Mouse (Mus musculus): ENCODE data around the gene Fcgr2b. TPM values are rescaled to one million over a fixed set of nuclear protein-coding genes. Genes with fewer than 3 reads are reported as not detected.
A peak's percentile ranks its signal among the peaks of the same experiment; 100 is the strongest.

Gene Fcgr2b
- polyA plus RNA-seq, 1 experiment from 2014 or later, result 0.59 TPM

DNA sequence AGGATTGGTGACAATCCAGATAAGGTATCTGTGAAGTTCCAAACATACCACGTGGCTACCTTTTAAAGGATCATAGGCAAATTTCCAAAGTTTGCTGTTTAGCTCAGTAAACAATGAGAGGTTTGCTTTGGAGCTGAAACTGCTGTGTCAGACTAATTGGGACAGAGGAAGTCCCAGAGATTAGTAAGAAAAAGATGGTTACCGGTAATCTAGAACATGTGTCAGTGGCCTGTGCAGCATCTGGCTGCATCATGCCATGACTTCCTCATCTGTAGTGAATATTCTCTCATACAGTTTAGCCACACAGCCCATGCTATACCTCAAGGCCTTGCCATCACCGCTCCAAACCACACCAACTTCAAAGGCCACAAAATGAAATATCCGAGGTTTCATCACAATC, 3.4 kb downstream of the Fcgr2b start:
- no peak for ATAC-seq (replicated peaks; ENCODE audit: insufficient number of reproducible peaks, low FRiP score, low TSS enrichment)
- H3K9ac ChIP-seq (ENCODE audit: low read depth, low read length), result no peak overlapping the region
- 78% methylated on average over 4 of the region's 4 CpGs for WGBS (ENCODE audit: insufficient replicate concordance)

GRCm38 (mm10) chr1:170972494-170972893, 3.9 kb downstream of the Fcgr2b start:
- 74% methylated on average over 6 of the region's 6 CpGs for WGBS (ENCODE audit: insufficient replicate concordance)
- Histone ChIP-seq H3K4me3 (ENCODE audit: low read depth, low read length) (no peak overlapping the region), H3K9me3 (replicated peaks; ENCODE audit: control insufficient read depth, low read length) (no peaks in the 10 kb centered on the region), H3K27ac (ENCODE audit: low read depth, low read length) (no peak overlapping the region), H3K36me3 (ENCODE audit: control insufficient read depth, insufficient read depth, low read length) (no peaks in the 10 kb centered on the region), H3K9ac (ENCODE audit: low read depth, low read length) (no peak overlapping the region), H3K27me3 (ENCODE audit: control insufficient read depth, insufficient read depth, low read length) (no peaks in the 10 kb centered on the region), H3K4me1 (ENCODE audit: control insufficient read depth, insufficient read depth, low read length) (no peaks in the 10 kb centered on the region), H3K4me2 (no peak overlapping the region)
- no peak for ATAC-seq (replicated peaks; ENCODE audit: insufficient number of reproducible peaks, low FRiP score, low TSS enrichment)

More for the DNA sequence above, 3.4 kb downstream of the Fcgr2b start:
- no peak overlapping the region for H3K27ac ChIP-seq (ENCODE audit: low read depth, low read length)
- no peaks in the 10 kb centered on the region for H3K36me3 ChIP-seq (ENCODE audit: control insufficient read depth, insufficient read depth, low read length)
- no peaks in the 10 kb centered on the region for H3K4me1 ChIP-seq (ENCODE audit: control insufficient read depth, insufficient read depth, low read length)
- no peaks in the 10 kb centered on the region for H3K9me3 ChIP-seq (replicated peaks; ENCODE audit: control insufficient read depth, low read length)
- no peak overlapping the region for H3K4me3 ChIP-seq (ENCODE audit: low read depth, low read length)
- H3K4me2 ChIP-seq, result no peak overlapping the region
- no peaks in the 10 kb centered on the region for H3K27me3 ChIP-seq (ENCODE audit: control insufficient read depth, insufficient read depth, low read length)

- Histone ChIP-seq H3K4me1 (ENCODE audit: control insufficient read depth, insufficient read depth, low read length) (no peaks in the 10 kb centered on the region), H3K36me3 (ENCODE audit: control insufficient read depth, insufficient read depth, low read length) (no peaks in the 10 kb centered on the region), H3K27me3 (ENCODE audit: control insufficient read depth, insufficient read depth, low read length) (no peaks in the 10 kb centered on the region), H3K4me2 (no peak overlapping the region), H3K9ac (ENCODE audit: low read depth, low read length) (no peak overlapping the region), H3K4me3 (ENCODE audit: low read depth, low read length) (no peak overlapping the region), H3K9me3 (replicated peaks; ENCODE audit: control insufficient read depth, low read length) (no peaks in the 10 kb centered on the region), H3K27ac (ENCODE audit: low read depth, low read length) (no peak overlapping the region)
- WGBS (ENCODE audit: insufficient replicate concordance), result 64% methylated on average over 1 of the region's 1 CpGs
- no peak for ATAC-seq (replicated peaks; ENCODE audit: insufficient number of reproducible peaks, low FRiP score, low TSS enrichment)
These were observed 7.8 kb downstream of the Fcgr2b start for GRCm38 (mm10) chr1:170968576-170968975.

- Histone ChIP-seq H3K4me3 (ENCODE audit: low read depth, low read length) (no peak overlapping the region), H3K9ac (ENCODE audit: low read depth, low read length) (no peak overlapping the region), H3K4me2 (no peak overlapping the region), H3K9me3 (replicated peaks; ENCODE audit: control insufficient read depth, low read length) (no peaks in the 10 kb centered on the region), H3K4me1 (ENCODE audit: control insufficient read depth, insufficient read depth, low read length) (peaks cover 8% of the 10 kb centered on the region), H3K27ac (ENCODE audit: low read depth, low read length) (no peak overlapping the region), H3K27me3 (ENCODE audit: control insufficient read depth, insufficient read depth, low read length) (no peaks in the 10 kb centered on the region), H3K36me3 (ENCODE audit: control insufficient read depth, insufficient read depth, low read length) (no peaks in the 10 kb centered on the region)
- 75% methylated on average over 3 of the region's 3 CpGs for WGBS (ENCODE audit: insufficient replicate concordance)
- ATAC-seq (replicated peaks; ENCODE audit: insufficient number of reproducible peaks, low FRiP score, low TSS enrichment), result no peak
These were observed 8.8 kb downstream of the Fcgr2b start for GRCm38 (mm10) chr1:170967581-170967980.

DNA sequence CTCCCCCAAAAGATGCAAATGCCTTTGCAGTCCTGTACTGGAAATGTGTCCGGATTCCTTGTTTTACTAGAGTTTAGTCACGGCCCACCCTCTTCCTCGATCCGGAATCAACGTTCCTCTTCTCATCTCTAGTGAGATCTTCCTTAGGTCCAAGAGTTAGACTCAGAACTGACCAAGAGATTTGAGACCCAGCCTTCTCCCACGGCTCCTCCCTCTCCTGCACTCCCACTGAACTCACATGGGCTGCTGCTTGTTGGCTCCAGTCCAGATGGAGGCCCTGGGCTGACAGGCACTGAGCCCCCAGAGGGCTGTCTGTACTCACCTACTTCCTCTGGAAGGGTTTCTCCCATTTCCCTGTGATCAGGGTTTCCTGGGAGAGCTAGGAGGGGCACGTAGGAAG, 13.3 kb downstream of the Fcgr2b start:
- H3K4me3 ChIP-seq (ENCODE audit: low read depth, low read length), result no peak overlapping the region
- no peaks in the 10 kb centered on the region for H3K27me3 ChIP-seq (ENCODE audit: control insufficient read depth, insufficient read depth, low read length)
- H3K27ac ChIP-seq (ENCODE audit: low read depth, low read length), result 0 out of 2 replicates have a peak overlapping the region, but pooled peaks have one; percentile 22
- WGBS (ENCODE audit: insufficient replicate concordance), result 62% methylated on average over 7 of the region's 7 CpGs
- no peaks in the 10 kb centered on the region for H3K36me3 ChIP-seq (ENCODE audit: control insufficient read depth, insufficient read depth, low read length)
- peaks cover 15% of the 10 kb centered on the region for H3K4me1 ChIP-seq (ENCODE audit: control insufficient read depth, insufficient read depth, low read length)
- ATAC-seq (replicated peaks; ENCODE audit: insufficient number of reproducible peaks, low FRiP score, low TSS enrichment), result no peak
- no peaks in the 10 kb centered on the region for H3K9me3 ChIP-seq (replicated peaks; ENCODE audit: control insufficient read depth, low read length)
- no peak overlapping the region for H3K4me2 ChIP-seq
- no peak overlapping the region for H3K9ac ChIP-seq (ENCODE audit: low read depth, low read length)

DNA sequence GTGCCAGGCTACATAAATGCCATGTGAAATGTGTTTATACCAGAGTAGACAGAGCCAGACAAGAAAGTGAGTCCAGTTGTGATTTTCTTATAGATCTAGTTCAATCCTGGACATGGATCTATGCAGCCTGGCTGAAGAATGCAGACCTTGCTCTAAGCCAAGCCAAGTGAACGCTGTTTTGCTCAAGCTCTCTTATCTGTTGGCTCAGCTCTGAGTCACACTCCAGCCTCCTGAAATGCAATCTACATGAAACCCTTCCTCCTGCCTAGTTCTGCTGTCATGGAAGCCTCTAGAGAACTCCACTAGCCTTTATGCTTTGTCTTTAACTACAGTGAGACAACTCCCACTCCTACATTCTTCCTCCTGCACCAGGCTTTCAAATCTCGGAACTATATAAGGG, 14.0 kb downstream of the Fcgr2b start:
- H3K9ac ChIP-seq (ENCODE audit: low read depth, low read length), result no peak overlapping the region

DNA sequence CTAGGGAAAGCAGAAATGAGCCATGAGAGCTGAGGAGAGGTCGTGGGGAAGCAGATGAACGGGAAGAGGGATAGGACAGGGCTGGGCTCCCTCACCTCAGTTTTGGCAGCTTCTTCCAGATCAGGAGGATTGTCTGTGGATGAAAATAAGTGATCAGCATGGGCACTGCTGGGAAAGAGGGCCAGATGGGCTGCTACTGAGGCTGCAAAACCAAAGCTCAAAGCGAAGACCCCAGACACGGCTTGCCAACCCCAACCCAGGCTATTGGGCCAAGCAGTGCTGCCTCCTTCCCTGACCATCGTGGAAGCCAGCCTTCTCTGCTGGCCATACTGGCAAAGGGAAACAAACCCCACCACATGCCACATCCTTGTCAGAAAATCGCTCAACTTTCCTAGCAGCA, 15.2 kb downstream of the Fcgr2b start:
- Histone ChIP-seq H3K9me3 (replicated peaks; ENCODE audit: control insufficient read depth, low read length) (no peaks in the 10 kb centered on the region), H3K4me2 (no peak overlapping the region), H3K4me3 (ENCODE audit: low read depth, low read length) (no peak overlapping the region), H3K9ac (ENCODE audit: low read depth, low read length) (no peak overlapping the region), H3K4me1 (ENCODE audit: control insufficient read depth, insufficient read depth, low read length) (peaks cover 15% of the 10 kb centered on the region), H3K27me3 (ENCODE audit: control insufficient read depth, insufficient read depth, low read length) (no peaks in the 10 kb centered on the region), H3K36me3 (ENCODE audit: control insufficient read depth, insufficient read depth, low read length) (no peaks in the 10 kb centered on the region), H3K27ac (ENCODE audit: low read depth, low read length) (no peak overlapping the region)
- no peak for ATAC-seq (replicated peaks; ENCODE audit: insufficient number of reproducible peaks, low FRiP score, low TSS enrichment)
- 79% methylated on average over 6 of the region's 6 CpGs for WGBS (ENCODE audit: insufficient replicate concordance)

More for the DNA sequence above, 14.0 kb downstream of the Fcgr2b start:
- H3K27ac ChIP-seq (ENCODE audit: low read depth, low read length), result peak overlapping the region; percentile 22; the same call in 1 of the 2 replicates
- H3K27me3 ChIP-seq (ENCODE audit: control insufficient read depth, insufficient read depth, low read length), result no peaks in the 10 kb centered on the region
- no peak overlapping the region for H3K4me3 ChIP-seq (ENCODE audit: low read depth, low read length)
- H3K36me3 ChIP-seq (ENCODE audit: control insufficient read depth, insufficient read depth, low read length), result no peaks in the 10 kb centered on the region
- 30% methylated on average over 2 of the region's 2 CpGs for WGBS (ENCODE audit: insufficient replicate concordance)
- no peak overlapping the region for H3K4me2 ChIP-seq
- H3K9me3 ChIP-seq (replicated peaks; ENCODE audit: control insufficient read depth, low read length), result no peaks in the 10 kb centered on the region
- 0 out of 2 replicates have a peak, but pooled peaks have one; percentile 39 for ATAC-seq (replicated peaks; ENCODE audit: insufficient number of reproducible peaks, low FRiP score, low TSS enrichment)
- peaks cover 15% of the 10 kb centered on the region for H3K4me1 ChIP-seq (ENCODE audit: control insufficient read depth, insufficient read depth, low read length)

- 60% methylated on average over 2 of the region's 2 CpGs for WGBS (ENCODE audit: insufficient replicate concordance)
These were observed 16.6 kb downstream of the Fcgr2b start for GRCm38 (mm10) chr1:170959791-170960190.

GRCm38 (mm10) chr1:170958225-170958624, 18.1 kb downstream of the Fcgr2b start:
- Histone ChIP-seq H3K27me3 (ENCODE audit: control insufficient read depth, insufficient read depth, low read length) (no peaks in the 10 kb centered on the region), H3K4me2 (no peak overlapping the region), H3K9ac (ENCODE audit: low read depth, low read length) (no peak overlapping the region), H3K4me1 (ENCODE audit: control insufficient read depth, insufficient read depth, low read length) (peaks cover 13% of the 10 kb centered on the region), H3K27ac (ENCODE audit: low read depth, low read length) (no peak overlapping the region), H3K36me3 (ENCODE audit: control insufficient read depth, insufficient read depth, low read length) (no peaks in the 10 kb centered on the region), H3K9me3 (replicated peaks; ENCODE audit: control insufficient read depth, low read length) (no peaks in the 10 kb centered on the region), H3K4me3 (ENCODE audit: low read depth, low read length) (no peak overlapping the region)
- no peak for ATAC-seq (replicated peaks; ENCODE audit: insufficient number of reproducible peaks, low FRiP score, low TSS enrichment)
- WGBS (ENCODE audit: insufficient replicate concordance), result 46% methylated on average over 3 of the region's 3 CpGs

More at GRCm38 (mm10) chr1:170959791-170960190, 16.6 kb downstream of the Fcgr2b start:
- no peak for ATAC-seq (replicated peaks; ENCODE audit: insufficient number of reproducible peaks, low FRiP score, low TSS enrichment)
- Histone ChIP-seq H3K27ac (ENCODE audit: low read depth, low read length) (no peak overlapping the region), H3K9me3 (replicated peaks; ENCODE audit: control insufficient read depth, low read length) (no peaks in the 10 kb centered on the region), H3K9ac (ENCODE audit: low read depth, low read length) (no peak overlapping the region), H3K27me3 (ENCODE audit: control insufficient read depth, insufficient read depth, low read length) (no peaks in the 10 kb centered on the region), H3K4me2 (no peak overlapping the region), H3K4me1 (ENCODE audit: control insufficient read depth, insufficient read depth, low read length) (peaks cover 15% of the 10 kb centered on the region), H3K4me3 (ENCODE audit: low read depth, low read length) (no peak overlapping the region), H3K36me3 (ENCODE audit: control insufficient read depth, insufficient read depth, low read length) (no peaks in the 10 kb centered on the region)

Data from heart, embryonic 11.5 days (tissue).